Mouse (Mus musculus) megakaryocyte, adult 5-6 weeks (primary cell): ENCODE measurements at regions not wholly inside any gene's neighbourhood (a gene's known extent, or its start where the extent isn't known, plus 50 kb on each side); places are given as distances from the start of the nearest gene placed in this dataset.

ENCODE experiments used
- ATAC-seq: 2 replicates; pipeline ENCODE4 v1.8.0; 2016; ENCODE audit warnings: mild to moderate bottlenecking, inconsistent platforms; ENCODE audit not compliant: poor library complexity, severe bottlenecking

GRCm38 (mm10) chr12:71477691-71478090, 168.0 kb downstream of the Dact1 start:
- no peak for ATAC-seq

GRCm38 (mm10) chr12:71481371-71481770, 171.7 kb downstream of the Dact1 start:
- ATAC-seq: no peak

GRCm38 (mm10) chr12:71481899-71482593, 172.4 kb downstream of the Dact1 start:
- no peak for ATAC-seq

- no peak for ATAC-seq
These were observed 172.9 kb downstream of the Dact1 start for GRCm38 (mm10) chr12:71482619-71483018.

- no peak for ATAC-seq
These were observed 174.0 kb downstream of the Dact1 start for GRCm38 (mm10) chr12:71483536-71484165.

- no peak for ATAC-seq
These were observed 174.6 kb downstream of the Dact1 start for GRCm38 (mm10) chr12:71484286-71484685.

GRCm38 (mm10) chr12:71486078-71486477, 176.4 kb downstream of the Dact1 start:
- ATAC-seq: no peak

GRCm38 (mm10) chr12:71487591-71488435, 178.1 kb downstream of the Dact1 start:
- ATAC-seq: no peak

- ATAC-seq: no peak
These were observed 179.6 kb downstream of the Dact1 start for GRCm38 (mm10) chr12:71489295-71489694.

GRCm38 (mm10) chr12:71494803-71495293, 185.2 kb downstream of the Dact1 start:
- no peak for ATAC-seq

GRCm38 (mm10) chr12:71498246-71499029, 188.8 kb downstream of the Dact1 start:
- ATAC-seq: no peak

GRCm38 (mm10) chr12:71501299-71501810, 191.7 kb downstream of the Dact1 start:
- ATAC-seq: no peak

- no peak for ATAC-seq
These were observed 193.6 kb downstream of the Dact1 start for GRCm38 (mm10) chr12:71503265-71503664.

- no peak for ATAC-seq
These were observed 196.5 kb downstream of the Dact1 start for GRCm38 (mm10) chr12:71506206-71506605.

- ATAC-seq: no peak
These were observed 197.0 kb downstream of the Dact1 start for GRCm38 (mm10) chr12:71506716-71507115.

GRCm38 (mm10) chr12:71512915-71513612, 203.4 kb downstream of the Dact1 start:
- no peak for ATAC-seq

- no peak for ATAC-seq
These were observed 209.8 kb downstream of the Dact1 start for GRCm38 (mm10) chr12:71519520-71519919.

GRCm38 (mm10) chr12:71521936-71522335, 212.3 kb downstream of the Dact1 start:
- ATAC-seq: no peak

- ATAC-seq: no peak
These were observed 212.8 kb downstream of the Dact1 start for GRCm38 (mm10) chr12:71522451-71522850.

GRCm38 (mm10) chr12:71524156-71524555, 214.5 kb downstream of the Dact1 start:
- ATAC-seq: no peak
